Mouse (Mus musculus): Measurements from ENCODE around the gene Tmem208.

Gene Tmem208

GRCm38 (mm10) chr8:105325641-105326093, 487 bp upstream of the Tmem208 start:
- in situ Hi-C loops (cut with MboI, MseI), result no loop called here

GRCm38 (mm10) chr8:105326968-105327367, 814 bp downstream of the Tmem208 start:
- in situ Hi-C loops (cut with MboI, MseI), result no loop called here

GRCm38 (mm10) chr8:105330325-105330724, 4.2 kb downstream of the Tmem208 start:
- in situ Hi-C loops (cut with MboI, MseI), result no loop called here

- in situ Hi-C loops (cut with MboI, MseI), result no loop called here
Measured at GRCm38 (mm10) chr8:105331469-105331868, 5.3 kb downstream of the Tmem208 start.

- in situ Hi-C loops (cut with MboI, MseI), result no loop called here
Measured at GRCm38 (mm10) chr8:105331931-105332330, 5.8 kb downstream of the Tmem208 start.

GRCm38 (mm10) chr8:105332523-105332922, 6.4 kb downstream of the Tmem208 start:
- in situ Hi-C loops (cut with MboI, MseI), result no loop called here

GRCm38 (mm10) chr8:105336373-105337130, 10.4 kb downstream of the Tmem208 start:
- in situ Hi-C loops (cut with MboI, MseI), result no loop called here

GRCm38 (mm10) chr8:105338992-105339391, 12.8 kb downstream of the Tmem208 start:
- in situ Hi-C loops (cut with MboI, MseI), result no loop called here

GRCm38 (mm10) chr8:105339886-105340635, 13.9 kb downstream of the Tmem208 start:
- in situ Hi-C loops (cut with MboI, MseI), result no loop called here

- in situ Hi-C loops (cut with MboI, MseI), result no loop called here
Measured at GRCm38 (mm10) chr8:105341399-105341798, 15.2 kb downstream of the Tmem208 start.

GRCm38 (mm10) chr8:105342768-105343167, 16.6 kb downstream of the Tmem208 start:
- in situ Hi-C loops (cut with MboI, MseI), result no loop called here

GRCm38 (mm10) chr8:105343791-105344574, 17.8 kb downstream of the Tmem208 start:
- in situ Hi-C loops (cut with MboI, MseI), result no loop called here

- in situ Hi-C loops (cut with MboI, MseI), result loop anchor here in 1 of 2 experiments (5.0 kb wide), 1 partner anchor 53 kb away; no protein-coding TSS in a partner anchor
Measured at GRCm38 (mm10) chr8:105345061-105345975, 19.2 kb downstream of the Tmem208 start.

GRCm38 (mm10) chr8:105346611-105347427, 20.7 kb downstream of the Tmem208 start:
- in situ Hi-C loops (cut with MboI, MseI), result loop anchor here in 1 of 2 experiments (5.0 kb wide), 1 partner anchor 55 kb away; no protein-coding TSS in a partner anchor

- in situ Hi-C loops (cut with MboI, MseI), result loop anchor here in 1 of 2 experiments (5.0 kb wide), 1 partner anchor 55 kb away; no protein-coding TSS in a partner anchor
Measured at GRCm38 (mm10) chr8:105347428-105348221, 21.5 kb downstream of the Tmem208 start, which contains the start of gene Fhod1. Gene Fhod1 (minus strand): TSS chr8:105347953.

GRCm38 (mm10) chr8:105348450-105349095, 22.4 kb downstream of the Tmem208 start, which contains the start of gene Slc9a5:
Gene Slc9a5 (plus strand): TSS chr8:105348843.
- in situ Hi-C loops (cut with MboI, MseI), result loop anchor here in 1 of 2 experiments (5.0 kb wide), 1 partner anchor 56 kb away; no protein-coding TSS in a partner anchor

GRCm38 (mm10) chr8:105349096-105349771, 23.1 kb downstream of the Tmem208 start:
- in situ Hi-C loops (cut with MboI, MseI), result loop anchor here in 1 of 2 experiments (5.0 kb wide), 1 partner anchor 57 kb away; no protein-coding TSS in a partner anchor

Data from T-helper 17 cell (primary cell).